Mouse (Mus musculus) yolk sac, embryonic 10.5 days (tissue): Measurements from ENCODE around the gene Sap18.
"Not testable (repeated sequence)": the region's sequence is repeated elsewhere in the genome, so short reads cannot be mapped to it uniquely, and the experiment has no call there.

ENCODE experiments used
- DNase-seq: peaks from one replicate; pipeline ENCODE4 v3.0.0-alpha.2; 2017; ENCODE audit warnings: low spot score

Gene Sap18

GRCm38 (mm10) chr14:57797991-57798931 lies at the start of gene Sap18:
Gene Sap18 (plus strand): TSS chr14:57798180.
- DNase-seq, result peak; percentile 97

- DNase-seq, result no peak
These were observed 48.5 kb upstream of the Sap18 start for GRCm38 (mm10) chr14:57749501-57749900.

- not testable (repeated sequence) for DNase-seq
These were observed 47.0 kb upstream of the Sap18 start for GRCm38 (mm10) chr14:57751006-57751405.

DNA sequence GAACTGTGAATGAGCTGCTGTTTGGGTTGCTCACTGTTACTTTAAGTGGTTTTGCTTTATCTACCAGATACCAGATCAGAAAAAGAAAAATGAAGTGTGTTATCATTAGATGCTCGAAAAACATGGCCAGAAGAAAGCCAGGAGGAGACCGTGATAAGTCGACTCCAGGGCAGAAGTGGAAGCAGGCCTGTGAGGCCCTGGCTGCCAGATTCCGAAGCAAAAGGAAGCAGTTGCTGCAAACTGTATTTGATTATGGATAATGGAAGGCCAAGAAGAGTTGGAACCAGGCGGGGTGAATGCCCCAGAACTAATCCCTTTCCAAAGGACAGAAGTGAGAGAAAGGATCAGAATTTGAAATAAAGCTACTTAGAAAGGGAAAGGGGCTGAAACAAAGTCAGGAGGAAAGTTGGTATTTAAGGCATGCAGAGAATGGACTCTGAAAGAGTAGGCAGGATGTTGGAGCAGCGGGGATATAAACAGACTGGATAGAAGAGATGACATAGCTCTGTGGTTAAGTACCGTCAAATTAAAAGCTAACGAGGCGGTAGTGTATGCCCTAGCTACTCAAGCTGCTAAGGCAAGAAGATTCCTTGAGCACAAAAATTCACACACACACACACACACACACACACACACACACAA lies 44.5 kb upstream of the Sap18 start:
- DNase-seq, result peak; percentile 64

DNA sequence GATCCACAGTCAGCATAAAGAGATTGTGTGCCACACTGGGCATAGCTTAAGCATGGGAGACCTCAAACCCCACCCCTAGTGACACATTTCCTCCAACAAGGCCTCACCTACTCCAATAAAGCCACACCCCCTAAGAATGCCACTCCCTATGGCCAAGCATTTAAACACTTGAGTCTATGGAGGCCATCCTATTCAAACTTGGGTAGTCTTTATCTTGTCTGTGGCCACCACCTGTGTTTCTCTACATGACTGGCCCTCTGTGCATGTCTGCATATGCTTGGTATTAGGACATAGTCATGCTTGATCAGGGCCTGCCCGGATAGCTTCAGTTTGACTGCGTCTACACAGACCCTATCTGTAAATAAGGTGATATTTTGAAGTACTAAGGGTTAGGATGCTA lies 42.3 kb upstream of the Sap18 start:
- DNase-seq, result no peak

DNA sequence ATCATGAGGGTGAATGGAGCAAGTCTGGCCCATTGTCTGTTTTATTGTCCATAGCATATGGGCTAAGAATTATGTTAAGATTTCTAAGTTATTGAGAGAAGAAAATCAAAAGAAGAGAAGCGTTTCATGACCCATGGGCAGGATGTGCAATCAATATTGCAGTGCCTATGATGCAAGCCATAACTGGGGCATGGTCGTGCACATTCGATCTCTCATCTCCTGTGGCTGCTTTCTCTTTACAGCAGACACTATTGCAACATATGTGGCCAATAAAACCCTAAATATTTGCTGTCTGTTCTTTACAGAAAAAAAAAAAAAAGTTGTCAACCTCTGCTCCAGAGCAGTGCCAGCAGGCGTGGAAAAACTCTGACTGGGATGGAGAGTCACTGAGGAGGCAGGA lies 41.9 kb upstream of the Sap18 start:
- no peak for DNase-seq

DNA sequence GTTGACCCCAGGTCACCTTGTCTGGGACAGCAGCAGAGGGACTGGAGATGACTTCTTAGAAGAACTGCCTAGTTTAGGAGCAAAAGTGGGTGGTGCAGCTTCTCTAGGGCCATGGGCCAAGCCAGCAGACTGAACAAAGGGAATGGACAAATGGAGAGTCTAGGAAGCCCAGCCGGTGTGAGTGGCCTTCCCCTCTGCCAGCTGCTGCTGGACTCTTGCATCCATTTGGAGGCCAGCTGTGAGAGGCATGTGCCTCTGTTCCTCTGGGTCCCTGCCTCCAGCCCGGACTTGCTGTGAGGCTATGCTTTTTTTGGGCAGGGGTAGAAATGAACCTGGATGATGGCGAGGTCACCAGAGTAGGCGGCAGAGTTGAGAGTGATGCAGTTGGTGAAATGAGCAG lies 39.7 kb upstream of the Sap18 start, which contains the start of gene Lats2:
Gene Lats2 (minus strand): TSS at position 152 of the 400 bp plus-strand sequence.
- no peak for DNase-seq

DNA sequence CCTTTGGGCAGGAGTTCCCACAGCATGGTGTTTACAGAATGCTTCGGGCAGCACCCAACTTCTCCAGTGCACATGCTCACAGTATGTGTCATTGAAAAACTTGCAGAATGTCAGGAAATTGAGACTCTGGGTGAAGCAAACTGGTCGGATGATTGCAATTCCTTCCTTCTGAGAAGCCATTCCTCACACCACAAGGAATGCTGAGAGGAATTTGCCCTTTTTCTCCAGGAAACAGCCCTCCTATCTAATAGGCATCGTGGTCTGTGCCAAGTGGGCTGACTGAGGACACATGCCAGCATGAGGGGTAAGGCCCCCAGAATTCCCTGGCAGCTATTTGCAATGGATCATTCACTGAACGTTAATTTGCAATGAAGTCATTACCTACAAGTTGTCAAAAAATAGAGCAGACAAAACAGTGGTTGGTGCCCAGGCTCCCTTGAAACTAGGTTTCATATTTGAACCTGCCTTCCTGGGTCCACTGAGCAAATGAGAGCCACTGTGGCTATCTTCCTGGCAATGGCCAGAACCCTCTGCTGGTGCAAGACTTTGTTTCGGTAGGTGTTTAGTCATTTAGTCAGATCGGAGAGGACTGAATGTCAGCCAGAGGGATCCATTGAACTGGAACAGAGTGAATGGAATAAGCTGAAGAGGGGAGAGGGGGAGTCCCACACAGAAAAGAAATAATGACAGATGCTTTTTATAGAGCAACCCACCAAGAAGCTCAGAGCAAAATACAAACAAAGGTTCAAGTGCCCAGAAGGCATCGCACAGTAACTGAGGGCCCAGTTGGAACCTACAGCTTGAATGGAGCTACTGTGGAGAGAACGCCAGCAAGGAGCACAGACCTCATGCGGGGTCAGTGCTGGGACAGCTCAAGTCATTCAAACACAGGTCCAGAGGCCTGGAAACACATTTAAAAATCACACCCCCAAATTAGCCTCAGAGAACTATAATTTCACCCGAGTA lies 37.2 kb upstream of the Sap18 start:
- DNase-seq, result peak; percentile 18

GRCm38 (mm10) chr14:57769102-57769501 lies 28.9 kb upstream of the Sap18 start:
- DNase-seq, result no peak

GRCm38 (mm10) chr14:57772157-57772815 lies 25.7 kb upstream of the Sap18 start:
- no peak for DNase-seq

GRCm38 (mm10) chr14:57787406-57787805 lies 10.6 kb upstream of the Sap18 start:
- DNase-seq, result no peak

DNA sequence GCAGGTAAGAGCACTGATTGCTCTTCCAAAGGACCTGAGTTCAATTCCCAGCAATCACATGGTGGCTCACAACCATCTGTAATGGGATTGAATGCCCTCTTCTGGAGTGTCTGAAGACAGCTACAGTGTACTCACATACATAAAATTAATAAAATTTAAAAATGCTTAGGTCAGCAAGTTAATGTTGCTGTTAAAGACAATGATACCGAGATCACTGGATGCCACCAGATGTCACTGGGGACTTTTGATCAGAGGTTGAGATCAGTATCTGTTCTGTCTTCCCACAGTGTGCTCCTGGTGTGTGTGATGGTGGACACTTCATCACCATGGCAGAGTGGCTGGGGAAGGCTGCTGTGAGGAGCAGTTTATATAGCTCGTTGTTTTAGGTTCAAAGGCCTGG lies 8.7 kb upstream of the Sap18 start:
- DNase-seq, result no peak

GRCm38 (mm10) chr14:57789759-57790158 lies 8.2 kb upstream of the Sap18 start:
- DNase-seq, result no peak

- DNase-seq, result no peak
These were observed 6.8 kb upstream of the Sap18 start for GRCm38 (mm10) chr14:57791171-57791570.

GRCm38 (mm10) chr14:57797551-57797950 lies 429 bp upstream of the Sap18 start:
- DNase-seq, result no peak

DNA sequence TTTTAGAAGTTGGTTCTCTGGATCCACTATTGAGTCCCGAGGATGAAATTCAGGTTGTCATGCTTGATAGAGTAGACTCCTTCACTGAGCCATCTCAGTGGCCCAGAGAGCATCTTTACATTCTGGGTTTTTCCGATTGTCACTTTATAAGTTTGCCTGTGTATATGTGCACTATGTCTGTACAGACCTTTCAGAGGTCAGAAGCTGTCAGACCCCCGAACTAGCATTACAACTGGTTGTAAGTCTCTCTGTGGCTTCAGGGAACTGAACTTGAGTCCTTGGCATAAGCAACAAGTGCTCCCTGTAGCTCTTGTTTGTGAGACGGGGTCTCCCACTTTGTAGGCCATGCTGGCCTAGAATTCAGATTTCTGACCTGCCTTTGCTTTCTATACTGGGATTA lies 5.8 kb downstream of the Sap18 start:
- DNase-seq, result no peak

- no peak for DNase-seq
These were observed 10.6 kb downstream of the Sap18 start for GRCm38 (mm10) chr14:57808558-57808957.

- no peak for DNase-seq
These were observed 12.9 kb downstream of the Sap18 start for GRCm38 (mm10) chr14:57810886-57811285.

DNA sequence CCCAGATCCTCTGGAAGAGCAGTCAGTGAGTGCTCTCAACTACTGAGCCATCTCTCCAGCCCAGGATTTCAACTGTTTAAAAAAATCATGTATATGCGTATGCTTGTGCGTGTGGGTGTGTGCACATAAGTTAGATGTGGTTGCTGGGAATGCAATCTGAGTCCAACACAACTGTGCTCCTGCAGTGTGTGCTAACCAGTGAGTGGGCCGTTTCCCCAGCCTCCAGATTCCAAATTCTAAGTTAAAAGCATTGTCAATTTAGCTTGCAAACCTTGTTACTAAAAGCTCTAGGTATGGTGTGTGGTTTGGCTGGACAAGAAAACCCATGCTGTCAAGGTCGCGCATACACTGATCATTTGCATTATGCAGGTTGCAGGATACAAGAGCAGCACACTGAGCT lies 13.9 kb downstream of the Sap18 start:
- no peak for DNase-seq

DNA sequence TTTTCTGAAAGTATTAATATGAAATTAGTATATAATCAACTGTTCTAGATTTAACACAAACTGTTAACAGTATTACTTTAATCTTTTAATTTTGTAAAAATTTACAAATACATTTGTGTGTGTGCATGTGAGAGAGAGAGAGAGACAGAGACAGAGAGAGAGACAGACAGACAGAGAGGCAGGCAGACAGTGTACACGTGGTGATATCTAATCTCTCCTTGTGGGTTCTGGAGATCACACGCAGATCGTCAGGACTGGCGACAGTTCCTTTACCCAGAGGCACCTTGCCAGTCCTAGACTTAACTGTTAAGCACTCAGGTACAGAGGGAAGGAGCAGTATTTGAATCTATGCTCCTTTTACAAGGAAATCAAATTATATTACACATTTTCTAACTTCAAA lies 22.9 kb downstream of the Sap18 start:
- DNase-seq, result no peak
